Mouse (Mus musculus) heart, embryonic 11.5 days (tissue): ENCODE measurements around the gene Me3. TPM values are rescaled to one million over a fixed set of nuclear protein-coding genes. Genes with fewer than 3 reads are reported as not detected.
"Not testable (repeated sequence)": the region's sequence is repeated elsewhere in the genome, so short reads cannot be mapped to it uniquely, and the experiment has no call there.

Experiments used
- ATAC-seq: fragments of 200-750 bp; cut with Nextera tagmentation; replicated peaks from 2 replicates; pipeline ENCODE4 v1.8.0; 2017; ENCODE audit warnings: moderate library complexity; ENCODE audit not compliant: insufficient number of reproducible peaks, low FRiP score, low TSS enrichment
- H3K27ac ChIP-seq: fragments of 300-500 bp; sonication (generic); 2 replicates; pipeline ENCODE4 v1.5.1; 2014; ENCODE audit warnings: mild to moderate bottlenecking, low read depth, low read length
- H3K27me3 ChIP-seq: fragments of 300-500 bp; sonication (generic); 2 replicates; pipeline ENCODE4 v1.6.1; 2014; ENCODE audit warnings: mild to moderate bottlenecking, low read length, mixed read lengths; ENCODE audit not compliant: control insufficient read depth, insufficient read depth
- H3K36me3 ChIP-seq: fragments of 300-500 bp; sonication (generic); 2 replicates; pipeline ENCODE4 v1.6.1; 2014; ENCODE audit warnings: mild to moderate bottlenecking, low read length, moderate library complexity, mixed read lengths; ENCODE audit not compliant: control insufficient read depth, insufficient read depth
- H3K4me1 ChIP-seq: fragments of 300-500 bp; sonication (generic); 2 replicates; pipeline ENCODE4 v1.6.1; 2014; ENCODE audit warnings: low read length; ENCODE audit not compliant: control insufficient read depth, insufficient read depth
- H3K4me2 ChIP-seq: fragments of 300-500 bp; sonication (generic); 2 replicates; pipeline ENCODE4 v1.6.1; 2014; ENCODE audit warnings: mild to moderate bottlenecking, moderate library complexity
- H3K4me3 ChIP-seq: fragments of 300-500 bp; sonication (generic); 2 replicates; pipeline ENCODE4 v1.5.1; 2014; ENCODE audit warnings: low read depth, low read length
- H3K9ac ChIP-seq: fragments of 300-500 bp; sonication (generic); 2 replicates; pipeline ENCODE4 v1.6.1; 2014; ENCODE audit warnings: mild to moderate bottlenecking, low read depth, low read length, moderate library complexity
- H3K9me3 ChIP-seq: fragments of 300-500 bp; sonication (generic); replicated peaks from 2 replicates; pipeline ENCODE4 v1.6.1; 2016; ENCODE audit warnings: low read length; ENCODE audit not compliant: control insufficient read depth
- WGBS: fragments of 180-500 bp; shearing (Covaris S2); extraction: QIAGEN DNeasy Blood & Tissue Kit; methylation state at CpG from one replicate; pipeline ENCODE4 v1.1.7; 2014; ENCODE audit not compliant: insufficient replicate concordance; 5-methylcytosine and 5-hydroxymethylcytosine counted together
- polyA plus RNA-seq: library from polyadenylated mRNA; unstranded; fragments of >200 nt; fragmentation: Nextera tagmentation; extraction: Ambion mirVana; gene quantifications from 2 replicates; pipeline ENCODE4 v1.2.1, GENCODE M21; 2014

The Me3 gene
- polyA plus RNA-seq, 1 experiment from 2014 or later = 2.6 TPM

- ATAC-seq = no peak
- WGBS = 76% methylated on average over 3 of the region's 3 CpGs
These were observed 96.2 kb downstream of the Me3 start for GRCm38 (mm10) chr7:89728393-89728792.

GRCm38 (mm10) chr7:89730514-89730913, 98.3 kb downstream of the Me3 start:
- H3K27ac ChIP-seq = no peak overlapping the region

More at GRCm38 (mm10) chr7:89728393-89728792, 96.2 kb downstream of the Me3 start:
- no peaks in the 10 kb centered on the region for H3K27me3 ChIP-seq
- no peaks in the 10 kb centered on the region for H3K4me1 ChIP-seq
- H3K4me2 ChIP-seq = no peak overlapping the region
- no peaks in the 10 kb centered on the region for H3K9me3 ChIP-seq
- H3K36me3 ChIP-seq = no peaks in the 10 kb centered on the region
- no peak overlapping the region for H3K9ac ChIP-seq
- no peak overlapping the region for H3K27ac ChIP-seq
- H3K4me3 ChIP-seq = no peak overlapping the region

GRCm38 (mm10) chr7:89731115-89731514, 98.9 kb downstream of the Me3 start:
- 92% methylated on average over 2 of the region's 2 CpGs for WGBS
- ATAC-seq, H3K4me2 ChIP-seq: not testable (repeated sequence)

More at GRCm38 (mm10) chr7:89730514-89730913, 98.3 kb downstream of the Me3 start:
- Histone ChIP-seq H3K4me2 (no peak overlapping the region), H3K4me1 (no peaks in the 10 kb centered on the region), H3K36me3 (no peaks in the 10 kb centered on the region), H3K9ac (no peak overlapping the region), H3K4me3 (no peak overlapping the region), H3K9me3 (no peaks in the 10 kb centered on the region), H3K27me3 (no peaks in the 10 kb centered on the region)
- no peak for ATAC-seq
- WGBS = 60% methylated on average over 2 of the region's 2 CpGs

GRCm38 (mm10) chr7:89748415-89748814, 116.2 kb downstream of the Me3 start:
- no peak for ATAC-seq
- no peak overlapping the region for H3K27ac ChIP-seq
- 62% methylated on average over 7 of the region's 7 CpGs for WGBS

More at GRCm38 (mm10) chr7:89731115-89731514, 98.9 kb downstream of the Me3 start:
- not testable (repeated sequence) for H3K27ac ChIP-seq, H3K27me3 ChIP-seq, H3K36me3 ChIP-seq, H3K4me3 ChIP-seq, H3K4me1 ChIP-seq, H3K9me3 ChIP-seq, H3K9ac ChIP-seq

GRCm38 (mm10) chr7:89749183-89749582, 117.0 kb downstream of the Me3 start:
- Histone ChIP-seq H3K4me3 (no peak overlapping the region), H3K4me2 (no peak overlapping the region), H3K36me3 (no peaks in the 10 kb centered on the region), H3K9ac (no peak overlapping the region), H3K27ac (no peak overlapping the region), H3K4me1 (peaks cover 2% of the 10 kb centered on the region; the same call in 1 of the 2 replicates), H3K27me3 (no peaks in the 10 kb centered on the region), H3K9me3 (no peaks in the 10 kb centered on the region)
- ATAC-seq = no peak
- 45% methylated on average over 2 of the region's 2 CpGs for WGBS

More at GRCm38 (mm10) chr7:89748415-89748814, 116.2 kb downstream of the Me3 start:
- Histone ChIP-seq H3K4me3 (no peak overlapping the region), H3K27me3 (no peaks in the 10 kb centered on the region), H3K4me2 (no peak overlapping the region), H3K9me3 (no peaks in the 10 kb centered on the region), H3K9ac (no peak overlapping the region), H3K4me1 (peaks cover 2% of the 10 kb centered on the region; the same call in 1 of the 2 replicates), H3K36me3 (no peaks in the 10 kb centered on the region)

GRCm38 (mm10) chr7:89766678-89767508, 134.7 kb downstream of the Me3 start:
- Histone ChIP-seq H3K9ac (no peak overlapping the region), H3K27me3 (no peaks in the 10 kb centered on the region), H3K36me3 (no peaks in the 10 kb centered on the region), H3K4me2 (no peak overlapping the region), H3K27ac (no peak overlapping the region), H3K9me3 (no peaks in the 10 kb centered on the region), H3K4me1 (no peaks in the 10 kb centered on the region), H3K4me3 (no peak overlapping the region)
- WGBS = 74% methylated on average over 5 of the region's 5 CpGs
- ATAC-seq = no peak

- H3K4me3 ChIP-seq = no peak overlapping the region
- WGBS = 49% methylated on average over 9 of the region's 9 CpGs
- H3K27ac ChIP-seq = no peak overlapping the region
- no peak overlapping the region for H3K9ac ChIP-seq
- H3K4me2 ChIP-seq = no peak overlapping the region
- H3K9me3 ChIP-seq = no peaks in the 10 kb centered on the region
- no peaks in the 10 kb centered on the region for H3K27me3 ChIP-seq
- H3K36me3 ChIP-seq = no peaks in the 10 kb centered on the region
- H3K4me1 ChIP-seq = no peaks in the 10 kb centered on the region
- no peak for ATAC-seq
These were observed 137.1 kb downstream of the Me3 start for GRCm38 (mm10) chr7:89769106-89769896.

GRCm38 (mm10) chr7:89770021-89770420, 137.8 kb downstream of the Me3 start:
- H3K36me3 ChIP-seq = no peaks in the 10 kb centered on the region
- H3K27me3 ChIP-seq = no peaks in the 10 kb centered on the region
- H3K9me3 ChIP-seq = no peaks in the 10 kb centered on the region
- no peak overlapping the region for H3K27ac ChIP-seq
- no peak for ATAC-seq
- WGBS = 58% methylated on average over 6 of the region's 6 CpGs
- H3K9ac ChIP-seq = no peak overlapping the region
- no peak overlapping the region for H3K4me3 ChIP-seq
- H3K4me1 ChIP-seq = no peaks in the 10 kb centered on the region
- no peak overlapping the region for H3K4me2 ChIP-seq
